Mouse (Mus musculus): Measurements from ENCODE around the gene Eif4enif1. TPM values are rescaled to one million over a fixed set of nuclear protein-coding genes. Genes with fewer than 3 reads are reported as not detected.

The Eif4enif1 gene
- polyA plus RNA-seq, 1 experiment from 2014 or later = 43.2 TPM

DNA sequence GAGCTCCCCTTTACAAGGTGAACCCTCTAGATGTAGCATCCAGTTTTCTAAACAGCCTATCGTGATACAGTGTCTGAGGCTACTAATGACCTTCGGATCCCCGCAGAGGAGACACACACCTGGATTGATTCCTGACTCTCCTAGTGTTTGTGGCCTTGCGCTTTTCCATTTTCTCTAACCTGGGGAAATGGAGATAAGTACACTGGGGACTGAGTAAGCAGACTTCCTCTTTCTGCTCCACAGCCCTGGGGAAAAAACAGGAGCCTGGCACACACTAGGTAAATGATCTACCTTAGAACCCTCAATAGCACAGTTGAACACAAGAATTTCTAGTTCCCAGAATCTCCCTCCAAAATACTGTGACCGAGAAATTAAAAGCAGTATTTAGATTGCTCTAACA, 85.7 kb downstream of the Eif4enif1 start:
- peak overlapping the region; percentile 100 for H3K27ac ChIP-seq (ENCODE audit: low read depth, low read length)
- peak overlapping the region; percentile 100 for H3K4me2 ChIP-seq
- H3K4me3 ChIP-seq (ENCODE audit: low read depth, low read length) = peak overlapping the region; percentile 73
- peak overlapping the region; percentile 99 for H3K9ac ChIP-seq (ENCODE audit: low read depth, low read length)
- no peaks in the 10 kb centered on the region for H3K27me3 ChIP-seq (ENCODE audit: control insufficient read depth, insufficient read depth, low read length)
- WGBS (ENCODE audit: insufficient replicate concordance) = 58% methylated on average over 5 of the region's 5 CpGs
- ATAC-seq (replicated peaks; ENCODE audit: insufficient number of reproducible peaks, low FRiP score, low TSS enrichment) = no peak
- peaks cover 17% of the 10 kb centered on the region for H3K4me1 ChIP-seq (ENCODE audit: control insufficient read depth, insufficient read depth, low read length)
- H3K9me3 ChIP-seq (replicated peaks; ENCODE audit: control insufficient read depth, low read length) = no peaks in the 10 kb centered on the region
- no peaks in the 10 kb centered on the region; the same call in 1 of the 2 replicates for H3K36me3 ChIP-seq (ENCODE audit: control insufficient read depth, insufficient read depth, low read length)

DNA sequence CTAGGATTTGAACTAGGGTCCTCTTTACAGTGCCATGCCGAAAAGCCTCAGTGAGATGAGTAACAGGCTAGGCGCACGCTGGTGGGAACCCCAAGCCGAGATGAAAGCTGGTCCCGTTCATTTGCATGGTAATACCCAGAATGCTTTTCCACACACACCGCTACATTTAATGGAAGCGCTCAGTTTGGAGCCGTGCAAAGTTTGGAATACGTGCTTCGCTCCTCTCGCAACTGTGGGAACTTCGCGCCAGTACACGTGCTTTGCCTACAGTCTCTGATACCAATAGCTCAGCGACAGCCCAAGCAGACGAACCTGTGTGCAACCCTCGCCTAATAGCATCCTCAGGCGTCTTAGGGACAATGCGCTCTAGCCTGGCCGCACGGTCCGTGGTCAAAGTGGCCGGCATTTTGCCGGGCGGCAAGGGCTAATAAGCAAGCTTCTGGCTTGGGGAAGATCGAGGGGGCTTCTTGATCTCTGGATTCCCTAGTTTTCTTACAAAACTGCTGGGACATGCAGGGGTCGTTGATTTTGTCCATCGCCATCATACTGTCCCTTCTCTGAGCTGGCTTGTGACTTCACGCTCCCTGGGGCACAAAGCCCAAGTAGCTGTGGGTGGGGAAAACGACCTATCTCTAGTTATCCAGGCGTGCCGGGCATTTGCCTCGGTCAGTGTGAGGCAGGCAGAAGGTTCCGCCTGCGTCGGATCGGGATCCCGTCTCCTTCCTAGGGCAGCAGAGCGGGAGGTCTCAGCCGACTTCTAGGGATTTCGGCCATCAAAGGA, 86.5 kb downstream of the Eif4enif1 start, which contains the start of gene Patz1:
Gene Patz1, plus strand, starts transcription at position 354 of the 781 bp plus-strand sequence.
- Histone ChIP-seq H3K9ac (ENCODE audit: low read depth, low read length) (peak within 1 kb of the TSS; percentile 99), H3K4me3 (ENCODE audit: low read depth, low read length) (peak within 1 kb of the TSS; percentile 73), H3K27ac (ENCODE audit: low read depth, low read length) (peak within 1 kb of the TSS; percentile 100), H3K4me2 (peak within 1 kb of the TSS; percentile 100), H3K36me3 (ENCODE audit: control insufficient read depth, insufficient read depth, low read length) (peaks cover 5% of the 10 kb centered on the region), H3K4me1 (ENCODE audit: control insufficient read depth, insufficient read depth, low read length) (peaks cover 25% of the 10 kb centered on the region), H3K9me3 (replicated peaks; ENCODE audit: control insufficient read depth, low read length) (no peaks in the 10 kb centered on the region), H3K27me3 (ENCODE audit: control insufficient read depth, insufficient read depth, low read length) (no peaks in the 10 kb centered on the region)
- peak; percentile 23 for ATAC-seq (replicated peaks; ENCODE audit: insufficient number of reproducible peaks, low FRiP score, low TSS enrichment)
- under 1% methylated on average over 41 of the region's 41 CpGs for WGBS (ENCODE audit: insufficient replicate concordance)

DNA sequence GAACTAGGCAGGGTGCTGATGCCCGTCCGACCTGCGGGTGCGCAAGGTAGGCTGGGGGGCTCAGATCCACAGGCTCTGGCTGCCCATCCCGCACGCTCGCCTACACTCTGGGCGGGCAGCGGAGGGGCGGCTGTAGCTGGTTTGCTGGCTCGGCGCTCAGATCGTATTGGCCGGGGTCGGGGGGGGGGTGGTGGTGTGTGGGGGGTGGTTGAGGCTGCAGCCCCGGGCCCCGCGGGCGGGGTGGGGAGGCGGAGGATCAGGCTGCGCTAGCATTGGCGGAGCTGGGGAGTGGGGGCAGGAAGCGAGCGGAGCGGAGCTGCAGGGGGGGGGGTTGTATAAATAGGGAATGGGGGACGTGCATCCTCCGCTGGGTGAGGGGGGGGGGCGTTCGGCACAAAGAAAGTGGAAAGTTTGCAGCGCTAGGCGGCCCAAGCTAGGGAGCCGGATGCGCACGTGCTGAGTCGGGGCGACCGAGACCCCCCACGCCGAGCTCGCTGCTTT, 87.2 kb downstream of the Eif4enif1 start:
- H3K9me3 ChIP-seq (replicated peaks; ENCODE audit: control insufficient read depth, low read length) = no peaks in the 10 kb centered on the region
- peak overlapping the region; percentile 73 for H3K4me3 ChIP-seq (ENCODE audit: low read depth, low read length)
- peak overlapping the region; percentile 100 for H3K4me2 ChIP-seq
- H3K36me3 ChIP-seq (ENCODE audit: control insufficient read depth, insufficient read depth, low read length) = peaks cover 11% of the 10 kb centered on the region
- H3K4me1 ChIP-seq (ENCODE audit: control insufficient read depth, insufficient read depth, low read length) = peaks cover 31% of the 10 kb centered on the region
- H3K27me3 ChIP-seq (ENCODE audit: control insufficient read depth, insufficient read depth, low read length) = no peaks in the 10 kb centered on the region
- peak overlapping the region; percentile 100 for H3K27ac ChIP-seq (ENCODE audit: low read depth, low read length)
- peak overlapping the region; percentile 99 for H3K9ac ChIP-seq (ENCODE audit: low read depth, low read length)
- WGBS (ENCODE audit: insufficient replicate concordance) = under 1% methylated on average over 32 of the region's 40 CpGs
- peak; percentile 76 for ATAC-seq (replicated peaks; ENCODE audit: insufficient number of reproducible peaks, low FRiP score, low TSS enrichment)

DNA sequence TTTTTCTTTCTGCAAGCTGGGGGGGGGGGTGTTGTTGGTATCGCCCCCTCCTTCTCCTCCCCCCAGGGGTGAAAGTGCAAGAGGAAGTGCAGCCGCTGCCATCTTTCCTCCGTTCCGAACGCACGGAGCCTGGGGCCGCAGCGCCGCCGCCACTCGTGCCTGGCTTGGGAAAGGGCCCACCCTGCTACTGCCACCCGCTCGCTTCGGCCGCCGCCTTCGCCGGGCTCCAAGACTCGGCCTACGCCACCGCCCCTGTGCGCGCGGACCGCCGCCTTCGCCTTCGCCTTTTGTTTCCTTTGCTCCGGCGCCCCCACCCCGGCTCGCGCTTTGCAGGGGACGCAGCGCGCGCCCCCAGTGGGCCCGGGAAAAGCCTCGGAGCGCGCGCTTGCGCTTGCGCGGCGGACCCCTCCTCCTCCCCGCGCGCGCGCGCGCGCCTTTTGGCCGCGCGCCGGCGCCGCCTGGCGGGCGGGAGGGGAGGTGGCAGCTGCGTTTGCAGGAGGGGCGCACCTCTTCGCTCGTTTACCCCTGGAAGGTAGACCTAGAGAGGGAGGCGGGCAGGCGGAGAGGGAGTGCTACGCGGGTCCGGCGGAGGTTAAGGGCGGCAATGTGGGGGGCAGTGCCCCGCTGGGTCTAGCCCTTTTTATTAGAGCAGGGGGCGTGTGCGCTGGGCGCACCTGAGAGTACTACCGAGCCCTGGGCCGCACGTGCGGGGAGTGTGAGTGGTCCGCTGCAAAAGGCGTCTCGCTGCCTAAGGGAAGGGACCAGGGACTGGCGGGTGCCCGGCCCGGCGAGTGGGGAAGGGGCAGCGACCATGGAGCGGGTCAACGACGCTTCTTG, 87.8 kb downstream of the Eif4enif1 start:
- peak; percentile 44 for ATAC-seq (replicated peaks; ENCODE audit: insufficient number of reproducible peaks, low FRiP score, low TSS enrichment)
- no peaks in the 10 kb centered on the region for H3K9me3 ChIP-seq (replicated peaks; ENCODE audit: control insufficient read depth, low read length)
- under 1% methylated on average over 91 of the region's 92 CpGs for WGBS (ENCODE audit: insufficient replicate concordance)
- H3K27ac ChIP-seq (ENCODE audit: low read depth, low read length) = peak overlapping the region; percentile 100
- peaks cover 14% of the 10 kb centered on the region for H3K36me3 ChIP-seq (ENCODE audit: control insufficient read depth, insufficient read depth, low read length)
- H3K4me2 ChIP-seq = peak overlapping the region; percentile 100
- H3K4me1 ChIP-seq (ENCODE audit: control insufficient read depth, insufficient read depth, low read length) = peaks cover 34% of the 10 kb centered on the region
- H3K27me3 ChIP-seq (ENCODE audit: control insufficient read depth, insufficient read depth, low read length) = no peaks in the 10 kb centered on the region
- peak overlapping the region; percentile 73 for H3K4me3 ChIP-seq (ENCODE audit: low read depth, low read length)
- peak overlapping the region; percentile 99 for H3K9ac ChIP-seq (ENCODE audit: low read depth, low read length)

DNA sequence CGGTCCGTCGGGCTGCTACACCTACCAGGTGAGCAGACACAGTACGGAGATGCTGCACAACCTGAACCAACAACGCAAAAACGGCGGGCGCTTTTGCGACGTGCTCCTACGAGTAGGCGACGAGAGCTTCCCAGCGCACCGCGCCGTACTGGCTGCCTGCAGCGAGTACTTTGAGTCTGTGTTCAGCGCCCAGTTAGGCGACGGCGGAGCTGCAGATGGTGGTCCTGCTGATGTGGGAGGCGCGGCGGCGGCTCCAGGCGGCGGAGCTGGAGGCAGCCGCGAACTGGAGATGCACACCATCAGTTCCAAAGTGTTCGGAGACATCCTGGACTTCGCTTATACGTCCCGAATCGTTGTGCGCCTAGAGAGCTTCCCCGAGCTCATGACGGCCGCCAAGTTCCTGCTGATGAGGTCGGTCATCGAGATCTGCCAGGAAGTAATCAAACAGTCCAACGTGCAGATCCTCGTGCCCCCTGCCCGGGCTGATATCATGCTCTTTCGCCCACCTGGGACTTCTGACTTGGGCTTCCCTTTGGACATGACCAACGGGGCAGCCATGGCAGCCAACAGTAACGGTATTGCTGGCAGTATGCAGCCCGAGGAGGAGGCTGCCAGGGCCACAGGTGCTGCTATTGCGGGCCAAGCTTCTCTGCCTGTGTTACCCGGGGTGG, 88.6 kb downstream of the Eif4enif1 start:
- Histone ChIP-seq H3K4me3 (ENCODE audit: low read depth, low read length) (peak overlapping the region; percentile 73), H3K9me3 (replicated peaks; ENCODE audit: control insufficient read depth, low read length) (no peaks in the 10 kb centered on the region), H3K36me3 (ENCODE audit: control insufficient read depth, insufficient read depth, low read length) (peaks cover 14% of the 10 kb centered on the region), H3K27ac (ENCODE audit: low read depth, low read length) (peak overlapping the region; percentile 88), H3K9ac (ENCODE audit: low read depth, low read length) (peak overlapping the region; percentile 99), H3K27me3 (ENCODE audit: control insufficient read depth, insufficient read depth, low read length) (no peaks in the 10 kb centered on the region), H3K4me1 (ENCODE audit: control insufficient read depth, insufficient read depth, low read length) (peaks cover 34% of the 10 kb centered on the region), H3K4me2 (peak overlapping the region; percentile 100)
- WGBS (ENCODE audit: insufficient replicate concordance) = under 1% methylated on average over 50 of the region's 50 CpGs
- ATAC-seq (replicated peaks; ENCODE audit: insufficient number of reproducible peaks, low FRiP score, low TSS enrichment) = no peak

DNA sequence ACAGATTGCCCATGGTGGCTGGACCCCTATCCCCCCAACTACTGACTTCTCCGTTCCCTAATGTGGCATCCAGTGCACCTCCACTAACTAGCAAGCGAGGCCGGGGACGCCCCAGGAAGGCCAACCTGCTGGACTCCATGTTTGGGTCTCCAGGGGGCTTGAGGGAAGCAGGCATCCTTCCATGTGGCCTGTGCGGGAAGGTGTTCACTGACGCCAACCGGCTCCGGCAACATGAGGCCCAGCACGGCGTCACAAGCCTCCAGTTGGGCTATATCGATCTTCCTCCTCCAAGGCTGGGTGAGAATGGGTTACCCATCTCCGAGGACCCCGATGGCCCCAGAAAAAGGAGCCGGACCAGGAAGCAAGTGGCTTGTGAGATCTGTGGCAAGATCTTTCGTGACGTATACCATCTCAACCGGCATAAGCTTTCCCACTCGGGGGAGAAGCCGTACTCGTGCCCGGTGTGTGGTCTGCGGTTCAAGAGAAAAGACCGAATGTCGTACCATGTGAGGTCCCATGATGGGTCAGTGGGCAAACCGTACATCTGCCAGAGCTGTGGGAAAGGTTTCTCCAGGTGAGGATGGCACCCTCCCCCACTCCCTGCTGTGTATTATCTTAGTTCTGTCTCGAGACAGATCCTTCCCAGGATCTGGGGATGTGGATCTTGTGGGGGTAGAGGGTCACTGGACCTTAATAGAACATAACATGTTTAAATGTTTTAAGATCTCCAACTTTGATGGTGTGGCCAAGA, 89.3 kb downstream of the Eif4enif1 start:
- WGBS (ENCODE audit: insufficient replicate concordance) = 3% methylated on average over 26 of the region's 26 CpGs

DNA sequence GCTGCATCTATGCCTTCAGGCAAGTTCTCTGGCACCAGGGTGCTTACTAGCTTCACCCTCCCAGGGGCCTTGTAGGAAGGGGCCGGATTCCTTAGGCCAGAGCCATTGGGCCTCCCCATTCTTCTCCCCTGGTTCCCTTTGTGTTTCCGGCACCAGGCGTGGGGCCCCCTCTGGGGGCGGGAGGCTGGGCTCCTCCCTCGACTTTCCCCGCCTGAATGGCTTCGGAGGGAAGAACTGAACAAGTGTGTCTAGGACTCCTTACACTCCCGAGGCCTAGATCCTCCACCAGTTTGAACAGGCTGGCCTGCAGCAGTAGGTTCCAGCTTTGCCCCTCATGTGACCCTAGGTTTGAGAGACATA, 89.8 kb downstream of the Eif4enif1 start:
- H3K4me3 ChIP-seq (ENCODE audit: low read depth, low read length) = peak overlapping the region; percentile 73
- peak; percentile 25 for ATAC-seq (replicated peaks; ENCODE audit: insufficient number of reproducible peaks, low FRiP score, low TSS enrichment)
- no peaks in the 10 kb centered on the region for H3K27me3 ChIP-seq (ENCODE audit: control insufficient read depth, insufficient read depth, low read length)
- H3K36me3 ChIP-seq (ENCODE audit: control insufficient read depth, insufficient read depth, low read length) = peaks cover 21% of the 10 kb centered on the region
- no peaks in the 10 kb centered on the region for H3K9me3 ChIP-seq (replicated peaks; ENCODE audit: control insufficient read depth, low read length)
- H3K9ac ChIP-seq (ENCODE audit: low read depth, low read length) = peak overlapping the region; percentile 99
- peak overlapping the region; percentile 100 for H3K4me2 ChIP-seq
- H3K4me1 ChIP-seq (ENCODE audit: control insufficient read depth, insufficient read depth, low read length) = peaks cover 34% of the 10 kb centered on the region
- H3K27ac ChIP-seq (ENCODE audit: low read depth, low read length) = peak overlapping the region; percentile 88
- 0% methylated on average over 8 of the region's 8 CpGs for WGBS (ENCODE audit: insufficient replicate concordance)

More for the DNA sequence above, 89.3 kb downstream of the Eif4enif1 start:
- peak overlapping the region; percentile 100 for H3K4me2 ChIP-seq
- H3K4me3 ChIP-seq (ENCODE audit: low read depth, low read length) = peak overlapping the region; percentile 73
- no peaks in the 10 kb centered on the region for H3K9me3 ChIP-seq (replicated peaks; ENCODE audit: control insufficient read depth, low read length)
- peak overlapping the region; percentile 88 for H3K27ac ChIP-seq (ENCODE audit: low read depth, low read length)
- ATAC-seq (replicated peaks; ENCODE audit: insufficient number of reproducible peaks, low FRiP score, low TSS enrichment) = no peak
- peak overlapping the region; percentile 99 for H3K9ac ChIP-seq (ENCODE audit: low read depth, low read length)
- H3K27me3 ChIP-seq (ENCODE audit: control insufficient read depth, insufficient read depth, low read length) = no peaks in the 10 kb centered on the region
- H3K36me3 ChIP-seq (ENCODE audit: control insufficient read depth, insufficient read depth, low read length) = peaks cover 19% of the 10 kb centered on the region
- peaks cover 34% of the 10 kb centered on the region for H3K4me1 ChIP-seq (ENCODE audit: control insufficient read depth, insufficient read depth, low read length)
